Mouse (Mus musculus): ENCODE measurements around the gene Cgrrf1.

Gene Cgrrf1

GRCm38 (mm10) chr14:46823996-46824395 lies 7.9 kb upstream of the Cgrrf1 start:
- no peak for DNase-seq (ENCODE audit: low spot score)

- no peak for DNase-seq (ENCODE audit: low spot score)
These were observed 4.5 kb upstream of the Cgrrf1 start for GRCm38 (mm10) chr14:46827430-46827829.

DNA sequence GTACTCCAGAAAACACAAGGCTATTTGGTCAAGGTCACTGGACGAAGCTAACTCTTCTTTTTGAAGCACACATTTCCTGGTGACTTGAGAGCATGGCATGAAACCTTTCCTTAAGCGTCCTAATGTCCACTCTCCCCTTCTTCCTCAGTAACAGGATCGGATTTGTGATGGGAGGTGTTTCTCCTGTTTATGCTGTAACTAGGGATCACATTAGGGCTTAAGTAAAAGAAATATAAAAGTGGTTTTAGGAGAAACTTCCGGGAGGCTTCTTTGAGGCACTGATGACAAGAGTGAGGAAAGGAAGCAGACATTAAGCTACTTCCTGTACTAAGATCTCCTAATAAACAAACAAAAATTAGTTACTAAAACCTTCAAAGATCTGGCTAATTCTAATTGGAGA lies 630 bp upstream of the Cgrrf1 start:
- DNase-seq (ENCODE audit: low spot score), result no peak

GRCm38 (mm10) chr14:46832354-46833272 lies 688 bp downstream of the Cgrrf1 start:
- peak; percentile 32 for DNase-seq (ENCODE audit: low spot score)

DNA sequence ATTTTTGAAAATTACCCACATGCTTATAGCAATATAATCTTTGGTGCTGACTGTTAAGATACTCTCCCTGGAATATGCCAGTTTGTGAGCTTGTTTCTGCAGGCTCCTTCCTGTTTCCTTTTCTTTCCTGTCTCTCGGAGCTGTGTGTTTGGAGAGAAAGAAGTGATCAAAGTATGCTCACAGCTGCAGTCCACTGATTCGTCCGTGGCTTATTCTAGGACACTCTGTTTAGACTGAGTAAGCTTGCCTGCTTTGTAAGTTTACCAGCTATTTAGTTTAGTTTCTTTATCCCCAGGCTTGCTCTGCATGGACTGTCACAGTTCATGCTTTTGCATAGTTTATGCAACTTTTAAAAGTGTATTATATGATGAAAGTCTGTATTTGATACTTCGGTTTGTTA lies 7.4 kb downstream of the Cgrrf1 start:
- peak; percentile 13 for DNase-seq (ENCODE audit: low spot score)

- no peak for DNase-seq (ENCODE audit: low spot score)
These were observed 13.8 kb downstream of the Cgrrf1 start for GRCm38 (mm10) chr14:46845706-46846105.

GRCm38 (mm10) chr14:46848063-46848590 lies 16.2 kb downstream of the Cgrrf1 start:
- no peak for DNase-seq (ENCODE audit: low spot score)

GRCm38 (mm10) chr14:46848736-46849135 lies 16.8 kb downstream of the Cgrrf1 start:
- DNase-seq (ENCODE audit: low spot score), result no peak

- no peak for DNase-seq (ENCODE audit: low spot score)
These were observed 17.8 kb downstream of the Cgrrf1 start for GRCm38 (mm10) chr14:46849769-46850168.

- peak; percentile 38 for DNase-seq (ENCODE audit: low spot score)
These were observed 21.8 kb downstream of the Cgrrf1 start for GRCm38 (mm10) chr14:46853677-46854076.

- DNase-seq (ENCODE audit: low spot score), result no peak
These were observed 31.0 kb downstream of the Cgrrf1 start for GRCm38 (mm10) chr14:46862922-46863321.

- DNase-seq (ENCODE audit: low spot score), result peak; percentile 63
These were observed 49.0 kb downstream of the Cgrrf1 start for GRCm38 (mm10) chr14:46880935-46881334.

DNA sequence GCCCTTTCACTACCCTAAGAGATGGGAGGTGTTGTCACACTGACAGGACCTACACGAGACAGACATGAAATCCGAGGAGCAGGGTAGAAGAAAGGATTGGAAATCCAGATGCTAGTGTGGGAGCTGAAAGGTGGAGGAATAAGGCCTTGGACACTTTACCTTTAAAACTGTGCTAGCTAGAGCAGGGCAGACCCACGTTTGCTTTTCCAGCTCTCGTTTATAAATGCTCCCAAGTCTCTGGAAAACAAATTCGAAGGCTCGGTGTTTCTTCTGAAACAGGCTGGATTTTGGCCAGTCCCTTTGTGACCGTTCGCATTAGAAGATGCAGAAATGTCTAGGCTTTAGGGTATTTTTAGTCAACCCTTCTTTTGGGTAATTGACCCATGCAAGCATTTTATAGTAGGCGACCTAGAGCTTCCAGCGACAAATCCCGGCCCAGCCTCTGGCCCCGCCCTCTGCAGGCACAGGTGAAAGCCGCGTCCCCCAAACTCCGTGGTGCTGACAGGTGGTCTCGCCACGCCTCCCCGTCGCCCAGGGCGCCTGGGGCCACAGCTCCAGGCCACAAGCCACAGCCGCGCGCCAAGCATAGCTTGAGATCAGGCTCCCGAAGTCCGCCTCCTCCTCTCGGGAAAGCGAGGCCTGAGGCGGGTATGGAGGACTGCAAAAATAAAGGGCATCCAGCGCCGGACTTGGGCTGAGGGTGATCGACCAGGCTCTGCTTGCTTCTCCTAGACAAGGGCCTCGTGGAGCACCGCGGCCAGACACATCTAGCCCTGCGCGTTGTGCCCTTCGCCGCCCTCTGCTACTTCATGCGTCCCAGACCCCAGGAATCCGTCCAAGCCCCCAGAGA lies 49.9 kb downstream of the Cgrrf1 start:
- DNase-seq (ENCODE audit: low spot score), result no peak

GRCm38 (mm10) chr14:46882431-46883067 lies 50.6 kb downstream of the Cgrrf1 start, which contains the start of gene Samd4:
Gene Samd4, plus strand, starts transcription at chr14:46882854.
- DNase-seq (ENCODE audit: low spot score), result peak; percentile 89

DNA sequence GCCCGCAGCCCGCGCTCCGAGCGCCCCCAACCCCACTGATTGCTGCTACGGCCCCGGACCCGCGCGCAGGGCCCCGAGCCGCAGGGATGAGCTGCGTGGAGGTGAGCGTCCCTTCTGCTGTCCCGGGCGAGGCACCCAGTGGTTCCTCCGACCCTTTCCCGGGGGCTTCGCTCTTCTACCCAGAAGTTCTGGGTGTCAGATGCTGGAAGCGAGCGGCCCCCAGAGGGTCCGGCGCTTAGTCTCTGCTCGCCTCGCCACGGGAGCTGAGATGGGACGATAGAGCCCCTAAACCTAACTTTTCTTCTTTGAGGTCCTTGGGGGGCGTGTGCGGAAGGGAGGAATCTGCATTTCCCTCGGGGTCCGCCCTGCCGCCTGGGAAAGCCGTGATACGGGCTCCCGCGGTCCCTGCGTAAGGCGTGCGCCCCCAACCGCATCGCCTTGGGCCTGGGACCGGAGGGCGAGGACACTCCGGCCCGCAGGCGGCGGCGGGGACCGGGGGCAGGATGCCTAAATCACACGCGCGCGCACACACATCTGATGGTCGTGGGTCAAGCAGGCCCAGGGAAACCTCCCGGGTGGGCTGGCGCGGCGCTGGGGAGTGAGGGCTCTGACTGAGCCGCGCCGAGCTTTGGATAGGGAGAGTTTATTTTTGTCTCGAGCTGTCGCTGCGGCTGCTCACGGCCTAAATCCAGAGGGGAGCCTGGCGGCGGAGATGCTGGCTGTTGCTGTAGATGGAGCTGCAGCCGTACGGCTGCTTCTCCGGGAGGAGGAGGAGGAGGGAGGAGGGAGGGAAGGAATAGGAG lies 51.3 kb downstream of the Cgrrf1 start:
- peak; percentile 55 for DNase-seq (ENCODE audit: low spot score)

DNA sequence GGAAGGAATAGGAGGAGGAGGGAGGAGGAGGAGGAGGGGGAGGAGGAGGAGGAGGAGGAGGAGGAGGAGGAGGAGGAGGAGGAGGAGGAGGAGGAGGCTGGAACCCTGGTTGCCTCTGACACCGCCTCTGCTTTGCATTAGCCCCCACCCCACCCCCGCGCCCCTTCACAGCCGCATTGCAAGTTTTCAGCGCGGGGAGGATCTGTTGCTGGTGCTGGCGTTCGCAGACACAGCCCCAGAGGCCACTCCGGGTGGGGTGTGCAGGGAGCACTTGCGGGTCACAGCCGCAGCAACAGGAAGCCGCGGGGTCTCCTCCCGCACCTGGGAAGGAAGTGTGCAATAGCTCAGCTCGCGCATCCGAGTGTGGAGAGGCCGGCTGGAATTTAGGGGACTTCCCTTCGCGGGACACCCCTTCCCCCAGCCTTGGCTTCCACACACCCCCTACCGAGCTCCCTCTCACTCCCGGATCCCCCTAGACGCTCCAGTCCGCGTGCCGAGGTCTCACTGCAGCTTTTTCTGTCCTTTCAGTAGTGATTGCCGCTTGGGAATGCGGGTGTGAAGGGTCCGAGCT lies 52.0 kb downstream of the Cgrrf1 start:
- DNase-seq (ENCODE audit: low spot score), result peak; percentile 27

DNA sequence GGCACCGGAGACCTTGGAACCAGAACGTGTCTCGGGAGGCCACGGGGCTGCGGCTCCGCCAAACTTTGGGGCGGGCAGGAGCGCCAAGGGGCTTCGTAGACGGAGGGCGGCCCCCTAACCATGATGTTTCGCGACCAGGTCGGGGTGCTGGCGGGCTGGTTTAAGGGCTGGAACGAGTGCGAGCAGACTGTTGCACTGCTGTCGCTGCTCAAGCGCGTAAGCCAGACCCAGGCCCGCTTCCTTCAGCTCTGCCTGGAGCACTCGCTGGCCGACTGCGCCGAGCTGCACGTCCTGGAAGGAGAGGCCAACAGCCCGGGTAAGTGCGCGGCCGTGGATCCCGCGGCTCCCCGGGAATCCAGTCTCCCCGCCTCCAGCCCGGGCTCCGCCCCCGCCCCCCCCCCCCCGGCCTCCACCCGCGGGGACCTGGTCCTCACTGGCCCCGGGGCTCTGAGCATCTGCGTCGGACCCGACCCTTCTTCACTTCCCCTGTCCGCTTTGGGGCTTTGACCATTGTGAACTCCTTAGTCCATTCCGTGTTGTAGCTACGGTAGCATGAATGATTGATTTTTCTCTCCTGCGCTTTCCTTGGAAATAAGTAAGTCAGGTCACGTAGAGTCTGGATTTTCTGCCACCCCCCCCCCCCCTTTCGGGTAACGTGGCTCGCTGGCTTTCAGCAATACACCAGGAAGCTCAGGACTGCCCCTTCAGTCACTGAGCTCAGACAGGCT lies 52.9 kb downstream of the Cgrrf1 start:
- DNase-seq (ENCODE audit: low spot score), result no peak

- no peak for DNase-seq (ENCODE audit: low spot score)
These were observed 53.5 kb downstream of the Cgrrf1 start for GRCm38 (mm10) chr14:46885429-46885755.

DNA sequence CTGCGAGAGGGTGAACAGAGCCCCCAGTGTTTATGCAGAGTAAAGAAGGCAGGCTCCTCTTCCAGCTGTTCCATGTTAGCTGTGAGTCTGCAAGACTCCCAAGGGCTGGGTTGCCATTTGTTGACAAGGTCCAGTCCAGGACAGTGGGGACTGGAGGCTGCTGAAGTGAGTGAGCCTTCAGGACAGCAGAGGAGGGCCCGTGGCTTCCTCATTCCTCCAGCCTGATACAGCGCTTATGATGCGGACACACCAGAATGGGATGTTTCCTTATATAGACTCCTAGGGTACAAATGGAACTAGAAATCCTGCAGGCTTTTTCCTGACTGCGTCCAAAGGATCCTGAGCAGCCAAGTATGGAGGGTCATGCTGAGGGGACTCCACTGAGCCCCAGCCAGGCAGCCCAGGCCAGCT lies 54.0 kb downstream of the Cgrrf1 start:
- DNase-seq (ENCODE audit: low spot score), result no peak

- no peak for DNase-seq (ENCODE audit: low spot score)
These were observed 57.2 kb downstream of the Cgrrf1 start for GRCm38 (mm10) chr14:46889096-46889495.

Data from lung, postnatal 25 days (tissue).